Mouse (Mus musculus): ENCODE data around the gene Pcsk2.

The Pcsk2 gene

DNA sequence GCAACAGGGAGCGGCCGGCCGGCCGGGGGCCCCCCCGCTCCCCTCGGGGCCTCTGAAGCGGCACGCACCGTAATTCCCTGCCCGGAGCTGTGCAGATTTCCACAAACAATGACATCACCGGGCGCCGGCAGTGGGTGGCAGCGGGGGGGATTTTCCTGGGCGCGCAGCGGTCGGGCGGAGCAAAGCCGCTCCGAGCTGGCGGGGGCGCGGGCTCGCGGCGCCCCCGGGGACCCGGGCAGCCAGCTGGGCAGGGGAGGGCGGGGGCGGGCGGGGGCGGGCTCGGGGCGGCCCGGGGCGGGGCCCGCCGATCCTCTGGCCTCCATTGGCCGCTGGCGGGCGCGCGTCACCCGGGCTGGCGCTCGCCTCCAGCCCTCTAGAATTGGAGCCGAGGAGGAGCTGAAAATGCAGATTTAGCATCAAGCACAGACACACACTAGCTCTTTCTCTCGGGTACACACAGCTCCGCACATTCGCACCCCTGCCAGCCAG is at the start of gene Pcsk2:
TSS of gene Pcsk2 (plus strand) at position 399 of the 489 bp plus-strand sequence.
- DNase-seq, result peak; percentile 10

DNA sequence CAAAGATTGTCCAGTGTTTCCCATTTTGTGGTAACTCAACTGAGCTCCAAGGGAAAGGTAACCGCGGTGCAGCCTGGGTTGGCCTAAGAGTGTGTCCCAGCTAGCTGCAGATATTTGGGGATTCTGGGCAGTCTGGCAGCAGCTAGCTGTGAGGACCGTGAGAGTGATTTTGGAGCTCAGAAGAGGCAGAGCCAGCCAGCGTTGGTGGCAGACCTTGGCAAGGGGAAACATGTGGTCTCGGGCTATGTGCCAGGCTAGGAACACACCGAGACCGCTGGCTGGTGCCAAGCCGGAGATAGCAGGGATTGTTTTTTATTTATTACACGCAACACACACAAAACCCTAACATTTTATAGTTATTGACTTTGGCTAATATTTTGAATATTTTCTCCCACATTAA is 45.1 kb upstream of the Pcsk2 start:
- no peak for DNase-seq

DNA sequence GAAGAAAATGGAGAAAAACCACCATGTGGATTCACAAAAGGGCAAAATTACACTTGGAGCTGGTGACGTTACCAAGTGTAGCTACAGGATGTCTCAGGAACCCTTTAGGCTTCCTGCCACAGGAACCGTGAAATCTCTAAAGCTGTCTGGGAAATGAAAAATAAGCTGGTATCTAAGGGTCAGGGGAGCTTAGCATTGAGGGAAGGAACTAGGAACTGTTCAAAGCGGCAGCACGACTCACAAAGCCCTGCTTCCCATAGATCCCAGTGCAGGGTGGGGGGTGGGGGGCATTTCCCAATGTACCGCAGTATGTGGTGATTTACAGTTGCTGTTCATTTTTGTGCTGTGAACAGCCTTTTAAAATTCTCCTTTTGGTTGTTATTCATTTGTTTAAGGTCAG is 44.2 kb upstream of the Pcsk2 start:
- no peak for DNase-seq

GRCm38 (mm10) chr2:143502203-143502602 is 43.8 kb upstream of the Pcsk2 start:
- no peak for DNase-seq

GRCm38 (mm10) chr2:143536485-143536884 is 9.5 kb upstream of the Pcsk2 start:
- peak; percentile 46 for DNase-seq

- no peak for DNase-seq
Observed at GRCm38 (mm10) chr2:143545299-143545751, 631 bp upstream of the Pcsk2 start.

- DNase-seq, result no peak
Observed at GRCm38 (mm10) chr2:143546412-143547211, 656 bp downstream of the Pcsk2 start.

- no peak for DNase-seq
Observed at GRCm38 (mm10) chr2:143547251-143548090, 1.5 kb downstream of the Pcsk2 start.

GRCm38 (mm10) chr2:143560384-143560783 is 14.4 kb downstream of the Pcsk2 start:
- no peak for DNase-seq

DNA sequence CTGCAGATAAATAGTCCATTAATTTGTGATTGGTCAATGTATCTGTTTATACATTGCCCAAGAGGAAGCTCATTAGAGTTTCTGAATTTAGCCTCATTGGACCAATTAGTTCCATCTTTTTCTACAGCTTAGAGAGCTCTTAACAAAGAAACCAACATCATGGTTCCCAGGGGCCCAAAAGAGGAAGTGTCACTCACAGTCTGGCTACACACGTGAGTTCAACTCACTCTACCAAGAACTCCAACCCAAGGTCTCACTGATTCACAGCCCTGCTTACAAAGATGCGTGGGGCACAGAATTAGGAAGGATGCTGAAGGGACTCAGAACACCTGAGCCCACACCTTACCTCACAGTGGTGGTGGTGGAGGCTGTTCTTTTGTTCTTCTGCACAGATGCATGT is 19.1 kb downstream of the Pcsk2 start:
- no peak for DNase-seq

- no peak for DNase-seq
Observed at GRCm38 (mm10) chr2:143565961-143566360, 20.0 kb downstream of the Pcsk2 start.

GRCm38 (mm10) chr2:143585341-143585740 is 39.4 kb downstream of the Pcsk2 start:
- DNase-seq, result no peak

- DNase-seq, result no peak
Observed at GRCm38 (mm10) chr2:143590398-143590797, 44.4 kb downstream of the Pcsk2 start.

- DNase-seq, result no peak
Observed at GRCm38 (mm10) chr2:143603071-143603470, 57.1 kb downstream of the Pcsk2 start.

DNA sequence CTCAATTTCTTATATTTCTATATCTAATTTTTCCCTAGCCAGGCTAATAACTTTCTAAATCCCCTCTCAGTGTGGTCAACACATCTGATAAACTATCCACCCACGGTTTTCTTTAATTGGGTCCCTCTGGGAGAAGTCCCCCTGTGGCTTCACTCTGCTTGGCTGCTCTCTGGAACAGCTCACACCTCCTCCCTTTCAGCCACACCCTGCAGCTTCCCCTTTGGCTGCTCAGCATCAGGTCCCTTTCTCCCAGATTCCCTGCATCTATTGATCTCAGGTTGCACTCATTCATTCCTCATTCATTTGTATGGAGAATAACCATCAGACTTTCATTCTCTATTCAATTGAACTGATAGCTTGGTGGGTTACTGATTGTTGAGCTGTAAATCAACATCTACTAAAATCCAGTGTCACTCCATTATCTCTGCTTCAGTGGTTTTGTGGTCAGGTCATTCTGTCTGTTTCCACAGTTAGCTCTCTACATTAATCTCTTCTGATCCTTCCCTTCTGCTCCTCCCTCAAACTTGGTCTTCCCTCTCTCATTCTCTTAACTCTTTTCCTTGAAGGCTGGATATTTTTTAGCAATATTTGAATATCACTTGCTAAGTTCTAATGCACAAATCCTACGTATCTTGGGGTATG is 58.0 kb downstream of the Pcsk2 start:
- DNase-seq, result no peak

DNA sequence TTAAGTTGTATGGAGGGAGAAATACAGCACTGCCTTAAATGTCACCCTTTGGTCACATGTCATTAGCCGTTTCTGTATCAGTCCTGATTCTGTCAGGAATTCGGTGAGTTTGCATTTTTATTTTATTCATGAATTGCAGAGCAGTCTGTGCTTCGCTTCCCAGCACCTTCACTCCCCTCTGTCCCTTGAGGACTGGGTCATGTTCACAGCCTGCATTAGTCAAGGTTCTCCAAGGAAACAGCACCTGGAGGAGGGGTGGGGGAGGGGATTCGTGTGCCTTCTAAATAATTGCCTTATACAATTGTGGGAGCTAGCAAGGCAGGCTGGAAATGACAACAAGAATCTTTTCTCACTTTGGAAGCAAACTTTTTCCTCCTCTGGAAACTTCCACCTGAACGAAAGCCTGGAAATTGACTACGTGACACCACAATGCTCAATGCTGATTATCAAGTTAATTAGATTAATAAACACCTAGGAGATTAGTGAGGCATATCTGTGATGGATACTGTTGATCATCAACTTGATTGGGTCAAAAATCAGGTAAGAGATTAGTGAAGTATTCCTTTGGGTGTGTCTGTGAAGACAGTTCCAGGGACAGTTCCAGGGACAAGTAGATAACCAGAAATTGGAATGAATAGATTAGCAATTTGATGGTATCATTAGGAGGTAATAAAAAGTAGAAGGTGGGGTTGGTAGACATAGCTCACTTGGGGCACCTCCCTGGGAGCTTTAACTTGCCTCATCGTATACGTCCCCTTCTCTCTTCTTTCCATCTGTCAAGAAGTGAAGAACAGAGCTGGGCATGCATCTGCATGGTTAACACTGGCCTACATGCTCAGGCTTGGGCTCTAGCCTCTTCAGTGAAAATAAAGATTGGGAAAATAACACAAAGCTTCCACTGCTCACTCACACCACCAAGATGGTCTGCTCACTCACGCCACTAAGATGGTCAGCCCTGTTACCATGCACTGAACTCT is 64.7 kb downstream of the Pcsk2 start:
- DNase-seq, result no peak

- no peak for DNase-seq
Observed at GRCm38 (mm10) chr2:143613466-143613865, 67.5 kb downstream of the Pcsk2 start.

- no peak for DNase-seq
Observed at GRCm38 (mm10) chr2:143614775-143615174, 68.8 kb downstream of the Pcsk2 start.

DNA sequence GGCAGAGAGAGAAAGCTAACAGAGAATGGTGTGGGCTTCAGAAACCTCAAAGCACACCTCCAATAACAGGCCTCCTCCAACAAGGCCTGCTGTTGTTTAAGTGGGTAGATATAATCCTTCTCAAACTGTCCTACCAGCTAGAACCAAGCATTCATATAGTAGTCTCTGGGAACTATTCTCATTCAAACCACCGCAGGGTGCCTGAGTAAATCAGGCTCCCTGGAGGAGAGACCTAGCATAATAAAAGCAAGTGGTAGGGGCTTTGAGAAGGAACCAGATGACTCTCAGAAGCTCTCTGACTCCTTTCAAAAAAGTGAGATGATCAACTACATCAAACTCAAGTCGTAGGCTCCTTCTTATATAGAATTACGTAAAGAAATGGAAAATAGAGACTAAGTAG is 75.0 kb downstream of the Pcsk2 start:
- no peak for DNase-seq

- no peak for DNase-seq
Observed at GRCm38 (mm10) chr2:143623916-143624315, 78.0 kb downstream of the Pcsk2 start.

DNA sequence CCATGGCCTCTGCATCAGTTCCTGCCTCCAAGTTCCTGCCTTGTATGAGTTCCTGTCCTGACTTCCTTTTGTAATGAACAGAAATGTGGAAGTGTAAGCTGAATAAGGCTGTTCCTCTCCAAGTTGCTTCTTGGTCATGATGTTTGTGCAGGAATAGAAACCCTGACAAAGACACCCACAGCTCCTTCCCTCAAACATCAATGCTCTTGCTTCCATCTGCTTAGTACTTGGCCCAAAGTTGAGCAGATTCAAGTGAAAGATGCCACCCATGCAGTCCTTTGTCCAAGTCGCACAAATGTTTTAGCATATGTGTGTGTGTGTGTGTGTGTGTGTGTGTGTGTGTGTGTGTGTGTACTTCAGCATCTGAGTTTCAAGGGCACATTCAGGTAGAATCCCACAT is 97.3 kb downstream of the Pcsk2 start:
- no peak for DNase-seq

GRCm38 (mm10) chr2:143644374-143644773 is 98.4 kb downstream of the Pcsk2 start:
- no peak for DNase-seq
